Mouse (Mus musculus) cerebellum, adult 2 months (tissue): ENCODE results near the gene Gsn.

ENCODE experiments used
- CTCF ChIP-seq: fragments of 200-500 bp; IDR thresholded peaks from 2 replicates; pipeline ENCODE4 v1.5.1; 2011; ENCODE audit warnings: low read depth, mild to moderate bottlenecking, control low read depth, low read length, moderate library complexity, borderline replicate concordance; ENCODE audit not compliant: insufficient read depth
- POLR2A ChIP-seq: fragments of 200-500 bp; IDR thresholded peaks from 2 replicates; pipeline ENCODE4 v1.6.1; 2011; ENCODE audit warnings: low read length, control low read depth, borderline replicate concordance; ENCODE audit not compliant: insufficient read depth

DNA sequence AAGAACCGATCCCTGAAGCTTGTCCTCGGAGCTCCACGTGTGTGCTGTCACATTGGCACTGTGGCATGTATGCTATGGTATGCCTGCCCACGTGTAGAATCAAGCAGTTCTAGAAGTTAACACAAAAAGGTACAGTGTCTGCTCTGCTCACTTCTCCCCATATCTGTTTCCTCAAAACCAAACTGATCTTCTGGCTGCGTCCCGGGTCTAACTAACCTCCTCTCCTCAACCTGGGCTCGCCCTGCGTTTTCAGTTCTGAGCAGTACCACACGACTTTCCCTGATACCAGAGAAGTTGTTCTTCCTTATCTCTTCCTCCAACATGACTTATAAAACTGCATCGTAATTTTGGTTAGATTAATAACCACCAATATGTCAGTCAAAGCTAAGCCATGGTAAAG, 71.4 kb downstream of the Gsn start:
- TF ChIP-seq CTCF: no peak
- no peak for TF ChIP-seq POLR2A
